Mouse (Mus musculus) E14TG2a.4 (cell line): ENCODE results near the gene Dhrs2.

Experiments used
- CTCF ChIP-seq: conservative IDR thresholded peaks from 2 replicates; pipeline ENCODE4 v1.5.1; 2014; ENCODE audit warnings: low read length
- POU5F1 ChIP-seq: IDR thresholded peaks from 2 replicates; pipeline ENCODE4 v1.6.1; 2014; ENCODE audit warnings: low read length, borderline replicate concordance

- TF ChIP-seq CTCF (no peak), POU5F1 (no peak)
Measured at GRCm38 (mm10) chr14:55271158-55271557, 49.4 kb downstream of the Dhrs2 start.
